15 mouse cellular contexts compared by ENCODE assay signal in genomic region chr9:121639790-121640189, GRCm38 (mm10). TPM values are rescaled to one million over a fixed set of nuclear protein-coding genes. Genes with fewer than 3 reads are reported as not detected.
DNase-seq lines count a peak whose midpoint lies in the region; ATAC-seq and TF ChIP-seq lines count a peak whose summit lies in the region.
"Had no signal": no experiment of that assay in that cellular context is flagged by ENCODE, and none has a peak within 500 bp of the region (broad histone marks: within the 10 kb centered on the region; RNA-seq: fewer than 3 reads in every experiment).

No protein-coding gene starts in this region.

- no peak for TF ChIP-seq CTCF in layer of hippocampus, adult 2 months (conservative IDR thresholded peaks at IDR 0.05)

- DNase-seq in cerebellum, adult 18-20 months, result peak; percentile 61 to 67
- DNase-seq in layer of hippocampus, adult 2 months (ENCODE audit: low spot score in 2 of 2), result peak; percentile 72 to 85
- peak; percentile 83 to 88 for DNase-seq in left cerebral cortex, postnatal 36 days (ENCODE audit: low spot score in 2 of 2)
- DNase-seq in testis, postnatal 10 days (ENCODE audit: low spot score), result no peak
- DNase-seq in spleen, adult 18-20 months, result no peak
- DNase-seq: adrenal gland, adult 2 months; heart, adult 11 months; kidney, adult 8-10 months; lung, postnatal 4 days had no signal

- H3K9ac ChIP-seq in forebrain, embryonic 16.5 days (replicated peaks; ENCODE audit: low read depth, low read length), result 0 out of 2 replicates have a peak overlapping the region, but pooled peaks have one; percentile 8
- H3K9ac ChIP-seq in forebrain, embryonic 13.5 days, result no peak overlapping the region
- no peak overlapping the region for H3K9ac ChIP-seq in kidney, embryonic 16.5 days (replicated peaks; ENCODE audit: low read length)

- no peak overlapping the region for H3K27ac ChIP-seq in forebrain, embryonic 16.5 days (ENCODE audit: low read length)
- no peak overlapping the region for H3K27ac ChIP-seq in forebrain, embryonic 13.5 days
- peak overlapping the region; percentile 97 for H3K27ac ChIP-seq in layer of hippocampus, adult 2 months
- no peak overlapping the region for H3K27ac ChIP-seq in kidney, embryonic 16.5 days (ENCODE audit: low read length)

- H3K9me3 ChIP-seq in forebrain, embryonic 16.5 days (ENCODE audit: control insufficient read depth, low read length), result no peaks in the 10 kb centered on the region
- no peaks in the 10 kb centered on the region for H3K9me3 ChIP-seq in forebrain, embryonic 13.5 days (replicated peaks)
- no peaks in the 10 kb centered on the region for H3K9me3 ChIP-seq in kidney, embryonic 16.5 days (ENCODE audit: low read length)

- no peaks in the 10 kb centered on the region for H3K36me3 ChIP-seq in forebrain, embryonic 16.5 days (ENCODE audit: control insufficient read depth, insufficient read depth)
- H3K36me3 ChIP-seq in forebrain, embryonic 13.5 days (ENCODE audit: poor library complexity, severe bottlenecking), result no peaks in the 10 kb centered on the region
- no peaks in the 10 kb centered on the region for H3K36me3 ChIP-seq in kidney, embryonic 16.5 days (ENCODE audit: insufficient read depth, low read length)
- H3K36me3 ChIP-seq: G1E had no signal

- ATAC-seq in forebrain, embryonic 16.5 days, result no peak
- no peak for ATAC-seq in forebrain, embryonic 13.5 days
- ATAC-seq in kidney, embryonic 16.5 days (ENCODE audit: low FRiP score, low TSS enrichment), result no peak

- peaks cover 20% of the 10 kb centered on the region for H3K27me3 ChIP-seq in forebrain, embryonic 16.5 days (replicated peaks; ENCODE audit: control insufficient read depth, insufficient read depth, low read length)
- H3K27me3 ChIP-seq in forebrain, embryonic 13.5 days, result peaks cover 66% of the 10 kb centered on the region
- peaks cover 57% of the 10 kb centered on the region for H3K27me3 ChIP-seq in kidney, embryonic 16.5 days (ENCODE audit: insufficient read depth, low read length)

- intact Hi-C loops in left cerebral cortex, postnatal 36 days (cut with DNase I), result loop anchor here (2.0 kb wide), 1 partner anchor 27 kb away; no protein-coding TSS in a partner anchor

- 43% methylated on average over 16 of the region's 16 CpGs for WGBS in forebrain, embryonic 16.5 days
- 44% methylated on average over 16 of the region's 16 CpGs for WGBS in forebrain, embryonic 13.5 days
- 51% methylated on average over 16 of the region's 16 CpGs for WGBS in kidney, embryonic 16.5 days

- peaks cover 20% of the 10 kb centered on the region for H3K4me1 ChIP-seq in forebrain, embryonic 16.5 days (replicated peaks; ENCODE audit: control insufficient read depth, insufficient read depth, low read length)
- H3K4me1 ChIP-seq in forebrain, embryonic 13.5 days, result peaks cover 24% of the 10 kb centered on the region
- H3K4me1 ChIP-seq in kidney, embryonic 16.5 days (ENCODE audit: insufficient read depth, low read length), result peaks cover 18% of the 10 kb centered on the region

- H3K4me2 ChIP-seq in forebrain, embryonic 16.5 days (ENCODE audit: low read length), result no peak overlapping the region
- no peak overlapping the region for H3K4me2 ChIP-seq in forebrain, embryonic 13.5 days
- H3K4me2 ChIP-seq in kidney, embryonic 16.5 days (replicated peaks; ENCODE audit: low read depth, low read length), result no peak overlapping the region

- H3K4me3 ChIP-seq in forebrain, embryonic 16.5 days (replicated peaks; ENCODE audit: low read length), result no peak overlapping the region
- no peak overlapping the region for H3K4me3 ChIP-seq in forebrain, embryonic 13.5 days
- H3K4me3 ChIP-seq in layer of hippocampus, adult 2 months, result peak overlapping the region; percentile 73
- no peak overlapping the region for H3K4me3 ChIP-seq in kidney, embryonic 16.5 days (ENCODE audit: low read length)
- H3K4me3 ChIP-seq: myocyte had no signal

RNA-seq across cellular contexts. Expression of gene Lyzl4, which starts 2.1 kb away (rescaled TPM):
- not detected in 2 replicates for polyA plus RNA-seq in forebrain, embryonic 16.5 days (2015; fragmentation: Nextera tagmentation; extraction: Ambion mirVana)
- polyA plus RNA-seq in forebrain, embryonic 13.5 days (2015; fragmentation: Nextera tagmentation; extraction: Ambion mirVana), result not detected in 2 replicates
- 1 to 10 TPM in 1 of 2 experiments, under 1 TPM in 1; 0.76 to 1.5 TPM for total RNA-seq in layer of hippocampus, adult 2 months (2021)
- 1 to 10 TPM; 2.0 to 2.1 TPM for total RNA-seq in left cerebral cortex, postnatal 36 days (2021)
- polyA plus RNA-seq in kidney, embryonic 16.5 days (2015; fragmentation: Nextera tagmentation; extraction: Ambion mirVana), result 0.25 TPM in 1 of 2 replicates, not detected in the other
- total RNA-seq: adrenal gland, adult 2 months; G1E; heart, postnatal 25 days had no signal
- polyA plus RNA-seq: G1E, myocyte had no signal

RNA-seq across cellular contexts. Expression of gene Vipr1, which starts 2.7 kb away (rescaled TPM):
- 0.65 and 1.1 TPM in 2 replicates for polyA plus RNA-seq in forebrain, embryonic 16.5 days (2015; fragmentation: Nextera tagmentation; extraction: Ambion mirVana)
- 0.37 and 0.59 TPM in 2 replicates for polyA plus RNA-seq in forebrain, embryonic 13.5 days (2015; fragmentation: Nextera tagmentation; extraction: Ambion mirVana)
- 10 to 100 TPM; 18.7 to 21.2 TPM for total RNA-seq in layer of hippocampus, adult 2 months (2021)
- 10 to 100 TPM; 25.2 to 27.2 TPM for total RNA-seq in left cerebral cortex, postnatal 36 days (2021)
- 0.04 and 0.40 TPM in 2 replicates for polyA plus RNA-seq in kidney, embryonic 16.5 days (2015; fragmentation: Nextera tagmentation; extraction: Ambion mirVana)
- polyA plus RNA-seq: G1E had no signal

Comparison
In these comparisons a context has a peak if more than half of its experiments do, and no peak if none do; other contexts are left out.
1. DNase-seq: peak in cerebellum, adult 18-20 months (2 of 2), layer of hippocampus, adult 2 months (2 of 2) and left cerebral cortex, postnatal 36 days (2 of 2); none in testis, postnatal 10 days (single experiment) and spleen, adult 18-20 months (0 of 2).